Mouse (Mus musculus): ENCODE data around the gene Ccdc87. TPM values are rescaled to one million over a fixed set of nuclear protein-coding genes. Genes with fewer than 3 reads are reported as not detected.
A peak's percentile ranks its signal among the peaks of the same experiment; 100 is the strongest.
"Not testable (repeated sequence)": the region's sequence is repeated elsewhere in the genome, so short reads cannot be mapped to it uniquely, and the experiment has no call there.

Gene Ccdc87
- polyA plus RNA-seq, 1 experiment: 0.46 TPM

DNA sequence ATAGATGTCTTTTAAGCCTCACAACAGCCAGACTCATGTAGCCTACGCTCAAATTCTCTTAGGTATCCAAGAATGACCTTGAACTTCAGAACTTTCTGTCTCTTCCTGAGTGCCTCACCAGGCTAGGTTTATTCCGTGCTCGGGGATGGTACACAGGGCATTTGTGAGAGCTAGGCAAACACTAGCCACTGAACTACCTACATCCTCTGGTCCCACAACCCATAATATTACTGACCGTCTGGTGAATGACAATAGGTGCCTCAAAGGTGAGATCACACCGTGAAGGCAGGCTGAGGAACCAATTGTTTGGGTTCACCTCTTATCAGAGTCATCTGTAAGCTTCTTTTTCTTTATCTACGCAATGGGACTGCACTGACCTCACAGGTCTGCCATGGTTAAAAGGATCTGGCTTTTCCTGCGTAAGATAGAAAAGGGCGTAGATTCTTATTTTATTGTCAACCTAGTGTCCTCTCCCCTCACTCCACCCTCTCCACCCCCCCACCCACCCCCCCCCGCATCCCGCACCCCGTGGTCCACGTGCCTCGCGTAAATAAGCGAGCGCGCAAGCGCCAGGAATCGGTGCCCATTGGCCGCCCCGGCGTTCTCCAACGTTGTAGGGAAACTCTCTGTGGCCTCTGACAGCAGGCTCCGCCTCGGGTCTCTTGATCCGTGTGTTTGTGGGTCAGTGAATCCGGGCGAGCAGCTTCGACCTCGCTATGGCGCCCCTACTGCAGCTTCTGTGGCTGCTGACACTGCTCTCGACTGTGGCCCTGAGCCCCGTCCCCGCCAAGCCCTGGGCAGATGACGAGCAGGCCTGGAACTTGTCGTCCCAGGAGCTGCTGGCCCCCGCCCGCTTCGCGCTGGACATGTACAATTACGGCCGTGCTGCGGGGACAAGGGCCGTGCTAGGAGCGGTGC, 15.6 kb downstream of the Ccdc87 start, which contains the start of gene Ctsf:
TSS of gene Ctsf (plus strand) at position 579 of the 918 bp plus-strand sequence.
- Histone ChIP-seq H3K4me1 (ENCODE audit: control insufficient read depth, insufficient read depth, low read length) (no peaks in the 10 kb centered on the region), H3K4me3 (replicated peaks; ENCODE audit: extremely low read depth, low read depth, low read length) (peak within 1 kb of the TSS; percentile 79)
- WGBS: 3% methylated on average over 45 of the region's 45 CpGs
- DNase-seq: peak; percentile 72
- TF ChIP-seq CTCF (IDR thresholded peaks at IDR 0.05; ENCODE audit: insufficient read depth, low read length) (no peak), POLR2A (IDR thresholded peaks at IDR 0.05; ENCODE audit: borderline replicate concordance, extremely low read depth, low read depth, low read length) (peak; percentile 68; the same call in 1 of the 2 replicates)

DNA sequence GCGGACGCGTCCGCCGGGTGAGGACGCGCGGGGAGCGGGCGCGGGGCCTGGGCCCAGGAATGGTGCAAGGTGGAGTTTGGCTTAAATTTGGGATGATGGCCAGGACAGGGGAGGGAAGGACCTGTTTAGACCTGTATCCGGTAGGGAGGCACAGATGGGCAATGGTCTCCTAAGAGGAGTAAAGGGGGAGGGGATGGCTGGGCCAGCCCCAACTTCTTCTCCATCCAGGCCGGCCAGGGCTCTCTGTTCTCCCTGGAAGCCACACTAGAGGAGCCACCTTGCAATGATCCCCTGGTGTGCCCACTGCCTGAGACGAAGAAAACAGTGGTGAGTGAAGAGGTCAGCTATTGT, 16.3 kb downstream of the Ccdc87 start:
- DNase-seq: no peak
- TF ChIP-seq POLR2A (IDR thresholded peaks at IDR 0.05; ENCODE audit: borderline replicate concordance, extremely low read depth, low read depth, low read length) (no peak), CTCF (IDR thresholded peaks at IDR 0.05; ENCODE audit: insufficient read depth, low read length) (no peak)
- Histone ChIP-seq H3K4me3 (replicated peaks; ENCODE audit: extremely low read depth, low read depth, low read length) (peak overlapping the region; percentile 79), H3K4me1 (ENCODE audit: control insufficient read depth, insufficient read depth, low read length) (no peaks in the 10 kb centered on the region)
- WGBS: 5% methylated on average over 14 of the region's 14 CpGs

DNA sequence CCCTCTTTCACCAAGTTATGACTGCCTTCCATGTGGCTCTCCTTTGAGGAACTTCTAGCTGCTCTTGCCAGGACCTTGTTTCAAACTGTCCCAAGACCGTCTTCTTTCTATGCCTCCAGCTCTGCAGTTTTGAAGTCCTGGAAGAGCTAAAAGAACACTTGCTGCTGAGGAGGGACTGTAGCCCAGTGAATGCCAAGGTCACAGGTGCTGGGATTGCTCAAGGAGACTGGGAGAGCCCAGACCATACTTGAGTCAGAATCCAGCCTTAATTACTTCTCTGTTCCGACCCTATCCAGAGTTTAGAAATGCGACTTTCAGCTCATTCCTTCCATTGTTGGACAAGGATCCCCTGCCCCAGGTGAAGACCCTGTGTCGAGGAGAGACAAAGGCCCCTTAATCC, 16.8 kb downstream of the Ccdc87 start:
- WGBS: 80% methylated on average over 4 of the region's 4 CpGs
- Histone ChIP-seq H3K4me1 (ENCODE audit: control insufficient read depth, insufficient read depth, low read length) (no peaks in the 10 kb centered on the region), H3K4me3 (replicated peaks; ENCODE audit: extremely low read depth, low read depth, low read length) (no peak overlapping the region)
- TF ChIP-seq CTCF (IDR thresholded peaks at IDR 0.05; ENCODE audit: insufficient read depth, low read length) (no peak), POLR2A (IDR thresholded peaks at IDR 0.05; ENCODE audit: borderline replicate concordance, extremely low read depth, low read depth, low read length) (no peak)
- DNase-seq: no peak

DNA sequence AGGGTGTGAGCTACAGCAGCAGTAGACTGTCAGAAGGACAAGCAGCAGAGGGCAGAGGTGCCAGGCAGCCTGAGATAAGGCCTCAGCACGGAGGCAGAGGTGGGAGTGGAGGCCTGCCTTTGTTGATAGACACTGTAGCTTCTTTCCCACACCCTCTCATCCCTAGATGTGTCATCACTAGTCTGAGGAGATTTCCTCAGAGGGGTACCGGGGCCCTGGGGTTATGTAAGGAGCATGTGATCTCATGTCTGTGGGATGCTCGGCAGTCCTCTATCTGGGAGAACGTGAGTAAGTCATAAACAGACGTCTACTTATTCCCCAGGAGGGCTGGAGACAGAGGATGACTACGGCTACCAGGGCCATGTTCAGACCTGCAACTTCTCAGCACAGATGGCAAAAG, 19.9 kb downstream of the Ccdc87 start:
- TF ChIP-seq CTCF (IDR thresholded peaks at IDR 0.05; ENCODE audit: insufficient read depth, low read length) (no peak), POLR2A (IDR thresholded peaks at IDR 0.05; ENCODE audit: borderline replicate concordance, extremely low read depth, low read depth, low read length) (no peak)

DNA sequence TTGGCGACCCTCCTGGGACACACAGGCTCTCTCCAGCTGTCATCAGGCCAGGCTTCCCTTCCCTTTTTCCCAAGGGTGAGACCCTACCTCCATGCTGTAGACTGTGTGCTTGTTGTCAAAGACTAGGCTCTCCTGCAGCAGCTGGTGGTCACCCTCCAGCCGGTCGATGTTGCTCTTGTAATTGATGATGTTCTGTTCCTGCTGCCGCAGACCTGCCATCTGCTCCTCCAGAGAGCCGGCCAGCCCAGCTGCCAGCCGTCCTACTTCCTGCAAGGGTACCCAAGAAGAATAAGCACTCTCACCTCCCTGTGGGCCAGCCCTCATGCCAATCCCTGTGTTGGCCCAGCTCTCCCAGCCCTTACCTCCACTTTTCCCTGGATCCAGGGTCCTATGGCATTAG, 23.9 kb downstream of the Ccdc87 start:
- no peak for DNase-seq
- no peak overlapping the region for H3K4me3 ChIP-seq (replicated peaks; ENCODE audit: extremely low read depth, low read depth, low read length)
- H3K4me1 ChIP-seq (ENCODE audit: control insufficient read depth, insufficient read depth, low read length): peaks cover 2% of the 10 kb centered on the region; the same call in 1 of the 2 replicates
- WGBS: 66% methylated on average over 6 of the region's 6 CpGs
- no peak for TF ChIP-seq POLR2A (IDR thresholded peaks at IDR 0.05; ENCODE audit: borderline replicate concordance, extremely low read depth, low read depth, low read length)
- no peak for TF ChIP-seq CTCF (IDR thresholded peaks at IDR 0.05; ENCODE audit: insufficient read depth, low read length)

More for the DNA sequence above, 19.9 kb downstream of the Ccdc87 start:
- no peak for DNase-seq
- no peaks in the 10 kb centered on the region for H3K4me1 ChIP-seq (ENCODE audit: control insufficient read depth, insufficient read depth, low read length)
- no peak overlapping the region for H3K4me3 ChIP-seq (replicated peaks; ENCODE audit: extremely low read depth, low read depth, low read length)
- WGBS: 57% methylated on average over 6 of the region's 6 CpGs

DNA sequence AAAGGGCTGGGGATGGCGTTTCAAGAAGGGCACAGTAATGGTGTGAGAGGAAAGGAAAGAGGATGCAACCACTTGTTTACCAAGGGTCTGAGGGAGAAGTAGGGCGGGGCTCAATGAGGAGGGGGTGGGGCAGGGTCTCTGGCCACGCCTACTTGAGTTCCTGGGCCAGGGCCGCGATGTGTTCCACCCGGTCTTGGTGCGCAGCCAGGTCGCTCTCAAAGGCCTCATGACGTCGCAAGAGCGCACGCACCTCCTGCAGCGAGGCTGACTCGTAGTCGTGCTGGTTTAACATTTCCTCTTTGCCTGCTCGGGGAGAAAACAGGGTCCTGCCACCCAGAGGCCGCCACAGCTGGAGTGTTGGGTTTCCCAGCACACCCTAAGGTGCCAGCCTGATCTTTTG, 26.0 kb downstream of the Ccdc87 start:
- Histone ChIP-seq H3K4me3 (replicated peaks; ENCODE audit: extremely low read depth, low read depth, low read length) (no peak overlapping the region), H3K4me1 (ENCODE audit: control insufficient read depth, insufficient read depth, low read length) (peaks cover 2% of the 10 kb centered on the region; the same call in 1 of the 2 replicates)
- no peak for DNase-seq
- no peak for TF ChIP-seq POLR2A (IDR thresholded peaks at IDR 0.05; ENCODE audit: borderline replicate concordance, extremely low read depth, low read depth, low read length)
- TF ChIP-seq CTCF (IDR thresholded peaks at IDR 0.05; ENCODE audit: insufficient read depth, low read length): no peak
- WGBS: 2% methylated on average over 17 of the region's 17 CpGs

DNA sequence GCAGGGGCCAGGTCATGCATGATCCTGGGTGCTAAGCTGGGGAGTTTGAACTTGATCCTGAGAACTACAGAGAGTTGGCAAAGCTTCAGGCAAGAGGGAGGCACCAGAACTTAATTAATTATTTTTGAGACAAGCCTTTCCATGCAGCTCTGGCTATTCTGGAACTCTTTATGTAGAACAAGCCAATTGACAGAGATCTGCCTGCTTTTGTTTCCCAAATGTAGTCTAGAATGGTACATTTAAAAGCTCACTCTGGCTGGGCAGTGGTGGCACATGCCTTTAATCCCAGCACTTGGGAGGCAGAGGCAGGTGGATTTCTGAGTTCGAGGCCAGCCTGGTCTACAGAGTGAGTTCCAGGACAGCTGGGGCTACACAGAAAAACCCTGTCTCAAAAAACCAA, 35.4 kb downstream of the Ccdc87 start:
- DNase-seq; H3K4me1 ChIP-seq (ENCODE audit: control insufficient read depth, insufficient read depth, low read length); H3K4me3 ChIP-seq (replicated peaks; ENCODE audit: extremely low read depth, low read depth, low read length): not testable (repeated sequence)
- WGBS: 86% methylated on average over 1 of the region's 1 CpGs

DNA sequence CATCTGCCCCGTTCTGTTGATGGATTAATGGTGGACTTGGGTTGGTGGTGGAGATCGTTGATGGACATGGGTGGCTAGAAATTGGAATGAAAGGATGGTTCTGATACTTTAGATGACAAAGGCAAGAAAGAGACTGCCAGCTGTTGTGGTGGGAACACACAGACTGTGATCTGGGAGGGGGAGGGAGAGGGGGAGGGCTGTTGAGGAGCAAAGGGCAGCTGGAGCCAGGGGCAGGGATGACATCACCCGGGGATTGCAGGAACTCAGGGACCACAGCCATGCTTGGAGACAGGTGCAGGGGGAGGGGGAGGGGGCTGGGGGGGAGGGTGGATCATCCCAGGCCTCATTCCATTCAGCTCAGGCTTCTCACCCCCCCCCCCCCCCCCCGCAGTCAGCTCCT, 37.1 kb downstream of the Ccdc87 start:
- no peak for DNase-seq
- H3K4me1 ChIP-seq (ENCODE audit: control insufficient read depth, insufficient read depth, low read length): peaks cover 5% of the 10 kb centered on the region; the same call in 1 of the 2 replicates
- no peak overlapping the region for H3K4me3 ChIP-seq (replicated peaks; ENCODE audit: extremely low read depth, low read depth, low read length)
- 49% methylated on average over 4 of the region's 4 CpGs for WGBS
- no peak for TF ChIP-seq POLR2A (IDR thresholded peaks at IDR 0.05; ENCODE audit: borderline replicate concordance, extremely low read depth, low read depth, low read length)
- TF ChIP-seq CTCF (IDR thresholded peaks at IDR 0.05; ENCODE audit: insufficient read depth, low read length): no peak

DNA sequence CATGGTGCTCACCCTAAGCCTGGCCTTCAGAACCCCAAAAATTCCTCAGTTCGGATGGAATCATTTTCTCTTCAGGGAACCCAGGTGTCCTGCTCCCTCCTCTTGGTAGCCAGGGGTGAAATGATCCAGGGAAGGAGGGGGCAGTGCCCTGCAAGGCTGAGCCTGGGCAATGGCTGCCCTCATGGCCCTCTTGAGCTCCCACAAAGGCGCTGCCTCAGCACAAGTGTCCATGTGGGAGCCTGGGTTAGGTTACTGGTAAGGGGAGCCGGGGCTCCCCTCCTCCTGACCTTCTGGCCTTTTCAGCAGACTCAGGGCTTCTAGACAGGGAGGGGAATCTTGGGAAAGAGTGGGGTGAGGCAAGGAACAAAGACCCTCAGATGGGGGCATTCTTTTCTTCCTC, 37.6 kb downstream of the Ccdc87 start:
- H3K4me3 ChIP-seq (replicated peaks; ENCODE audit: extremely low read depth, low read depth, low read length): no peak overlapping the region
- TF ChIP-seq POLR2A (IDR thresholded peaks at IDR 0.05; ENCODE audit: borderline replicate concordance, extremely low read depth, low read depth, low read length) (no peak), CTCF (IDR thresholded peaks at IDR 0.05; ENCODE audit: insufficient read depth, low read length) (no peak)
- 73% methylated on average over 3 of the region's 3 CpGs for WGBS
- DNase-seq: no peak
- H3K4me1 ChIP-seq (ENCODE audit: control insufficient read depth, insufficient read depth, low read length): peaks cover 5% of the 10 kb centered on the region; the same call in 1 of the 2 replicates

DNA sequence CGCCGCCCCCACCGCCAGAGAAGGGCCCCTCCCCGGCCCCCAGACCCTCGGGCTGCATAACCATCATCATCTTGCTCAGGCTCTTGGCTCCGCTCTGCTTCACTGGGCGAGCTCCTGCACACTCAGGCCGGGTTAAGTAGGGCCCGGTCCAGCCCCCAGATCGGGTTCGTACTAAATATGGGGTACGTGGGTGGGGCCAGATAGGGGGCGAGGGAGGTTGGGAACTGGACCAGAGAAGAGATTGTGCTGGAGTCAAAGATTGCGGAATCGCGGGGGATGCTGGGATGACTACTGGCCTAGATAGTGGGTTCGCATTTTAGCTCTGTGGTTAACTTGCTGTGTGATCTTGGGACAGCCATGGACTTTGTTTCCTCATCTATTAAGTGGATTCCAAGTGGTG, 38.6 kb downstream of the Ccdc87 start, which contains the start of gene Actn3:
TSS of gene Actn3 (minus strand) at position 125 of the 400 bp plus-strand sequence.
- WGBS: 8% methylated on average over 17 of the region's 17 CpGs
- TF ChIP-seq CTCF (IDR thresholded peaks at IDR 0.05; ENCODE audit: insufficient read depth, low read length) (no peak), POLR2A (IDR thresholded peaks at IDR 0.05; ENCODE audit: borderline replicate concordance, extremely low read depth, low read depth, low read length) (no peak)
- H3K4me3 ChIP-seq (replicated peaks; ENCODE audit: extremely low read depth, low read depth, low read length): peak within 1 kb of the TSS; percentile 81
- peak; percentile 8 for DNase-seq
- peaks cover 5% of the 10 kb centered on the region; the same call in 1 of the 2 replicates for H3K4me1 ChIP-seq (ENCODE audit: control insufficient read depth, insufficient read depth, low read length)
